Mouse (Mus musculus) ovary, postnatal 14 days (tissue): ENCODE data around the gene Otx2.

Source experiments
- DNase-seq: peaks from one replicate; pipeline ENCODE4 v3.0.0; 2022; ENCODE audit warnings: low spot score

The Otx2 gene

GRCm38 (mm10) chr14:48673541-48673940, at the start of gene Otx2:
Otx2 (minus strand) TSS chr14:48673819.
- DNase-seq: no peak

DNA sequence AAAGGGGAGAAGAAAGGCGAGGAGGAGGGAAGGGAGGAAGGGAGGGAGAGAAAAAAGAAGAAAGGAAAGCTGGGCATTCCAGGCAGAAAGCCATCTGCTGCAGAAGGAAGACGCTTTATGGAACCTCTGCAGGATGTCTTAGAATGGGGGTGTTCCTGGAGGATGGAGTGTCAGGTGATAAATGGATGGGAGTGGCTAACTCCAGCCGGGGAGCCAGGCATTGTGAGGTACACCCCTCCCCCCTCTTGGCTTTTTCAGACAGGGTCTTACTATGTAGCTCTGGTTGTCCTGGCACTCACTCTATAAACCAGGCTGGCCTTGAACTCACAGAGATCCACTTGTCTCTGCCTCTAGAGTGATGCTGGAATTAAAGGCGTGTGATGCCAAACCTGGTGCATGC, 49.1 kb upstream of the Otx2 start:
- no peak for DNase-seq

DNA sequence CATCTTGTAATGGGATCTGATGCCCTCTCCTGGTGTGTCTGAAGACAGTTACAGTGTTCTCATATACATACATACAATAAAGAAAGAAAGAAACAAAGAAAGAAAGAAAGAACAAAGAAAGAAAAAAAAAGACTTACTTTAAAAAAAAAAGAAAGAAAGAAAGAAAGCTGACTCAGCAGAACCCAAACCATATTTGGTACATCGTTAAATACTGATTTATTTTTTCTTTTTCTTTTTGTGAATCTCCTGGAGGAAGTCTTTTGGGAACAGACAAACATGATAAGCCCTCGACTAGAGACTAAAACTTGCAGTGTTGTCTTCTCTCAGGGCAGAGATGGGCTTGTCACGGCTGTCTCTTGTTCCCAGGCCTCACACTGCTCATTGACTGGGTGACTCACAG, 45.7 kb upstream of the Otx2 start:
- no peak for DNase-seq

DNA sequence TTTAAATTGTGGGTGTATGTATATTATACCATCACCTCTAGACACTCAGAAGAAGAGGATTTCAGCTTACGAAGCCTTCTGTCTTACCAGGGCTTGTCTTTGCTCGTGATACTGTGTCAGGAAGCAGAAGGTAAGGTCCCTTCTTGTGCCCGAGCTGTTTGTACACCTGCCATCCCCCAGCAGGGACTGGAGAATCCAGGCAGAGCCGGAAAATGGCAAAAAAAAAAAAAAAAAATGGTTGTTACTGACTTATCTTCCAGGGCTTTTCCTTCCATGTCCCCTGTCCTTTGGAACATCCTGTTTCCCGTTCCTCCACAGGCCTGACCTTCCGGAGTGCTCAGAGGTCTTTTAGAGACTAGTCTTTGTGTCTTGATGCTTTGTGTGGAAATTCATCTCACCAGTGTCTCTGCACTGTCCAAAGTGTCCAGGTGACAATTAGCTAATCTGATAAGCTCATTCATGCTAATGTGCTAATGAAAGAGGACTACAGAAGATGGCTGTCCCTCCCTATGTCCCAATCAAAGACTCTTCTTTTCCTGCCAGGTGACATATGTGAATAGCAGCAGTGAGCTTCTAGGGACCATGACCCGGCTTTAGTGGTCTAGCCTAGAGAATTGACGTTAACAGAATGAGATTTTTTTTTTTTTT, 44.1 kb upstream of the Otx2 start:
- DNase-seq: no peak

DNA sequence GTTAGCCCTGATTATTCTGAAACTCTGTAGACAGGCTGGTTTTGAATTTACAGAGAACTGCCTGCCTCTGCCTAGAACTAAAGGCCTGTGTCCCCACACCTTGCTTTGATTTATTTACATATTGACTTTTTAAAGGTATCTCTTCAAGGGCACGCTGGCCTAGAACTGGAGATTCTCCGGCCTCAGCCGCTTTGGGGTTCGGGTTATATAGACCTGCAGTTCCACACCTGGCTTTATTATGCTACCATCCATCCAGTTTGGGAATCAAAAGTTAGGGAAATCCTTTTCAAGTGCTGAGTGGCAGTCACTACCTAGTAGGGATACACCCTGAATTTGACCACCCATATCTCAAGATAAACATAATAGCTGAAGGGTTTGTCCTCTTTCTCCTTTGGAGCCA, 42.8 kb upstream of the Otx2 start:
- DNase-seq: no peak

DNA sequence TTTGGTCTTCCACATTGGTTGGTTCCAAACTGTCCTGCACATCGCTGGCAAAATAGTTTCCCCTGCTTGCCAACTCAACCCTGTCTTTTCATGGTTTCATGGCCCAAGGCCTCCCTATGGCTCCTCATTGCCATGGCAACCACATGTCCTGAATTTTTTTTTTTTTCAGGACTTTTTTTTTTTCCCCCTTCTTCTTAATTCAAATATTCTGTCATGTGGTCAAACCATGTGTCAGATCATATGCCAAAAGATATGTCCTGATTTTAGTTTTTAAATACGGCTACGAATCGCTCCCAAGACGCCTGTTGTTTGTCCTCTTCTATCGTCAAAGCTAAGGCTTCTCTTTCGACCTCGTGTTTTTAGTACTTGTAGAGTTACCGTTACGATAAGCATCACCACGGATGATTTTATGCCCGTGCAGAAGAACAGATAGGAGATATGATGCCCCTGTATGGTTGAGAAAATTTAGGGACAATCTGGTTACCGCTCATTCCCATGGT, 37.3 kb upstream of the Otx2 start:
- no peak for DNase-seq

DNA sequence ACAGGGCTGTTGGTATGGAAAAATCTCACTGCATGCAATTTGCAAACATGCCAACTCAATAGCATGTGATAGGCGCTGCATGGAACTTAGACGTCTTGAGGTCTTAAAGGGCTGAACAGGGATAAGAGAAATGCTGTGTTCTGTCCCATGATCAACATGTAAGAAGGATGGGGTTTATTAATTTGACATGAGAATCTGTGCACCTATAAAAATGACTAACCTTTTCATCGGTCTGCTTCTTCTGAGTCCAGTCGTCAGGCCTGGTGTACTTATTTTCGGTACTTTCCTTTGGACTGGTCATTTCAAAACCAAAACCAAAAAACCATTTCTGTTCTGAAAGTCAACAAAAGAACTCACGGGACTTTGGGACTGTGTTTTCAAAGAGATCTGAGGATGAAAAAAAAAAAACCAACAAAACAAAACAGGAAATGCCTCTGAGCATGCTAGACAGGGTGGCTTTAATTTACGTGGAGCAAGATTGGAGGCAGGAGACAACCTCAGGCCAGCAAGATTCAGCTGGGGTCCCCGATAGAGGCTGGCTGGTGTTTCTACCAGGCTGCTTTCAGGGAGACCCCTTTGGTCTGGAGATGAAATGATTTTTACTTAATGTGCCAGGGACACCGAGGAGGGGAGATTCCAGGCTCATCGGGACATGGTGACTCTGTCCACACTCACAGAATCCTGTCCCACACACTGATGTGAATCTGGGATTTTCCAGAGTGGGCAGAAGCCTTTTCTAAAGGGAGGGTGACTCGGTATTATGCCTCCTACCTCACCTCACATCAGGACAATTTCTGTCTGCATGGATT, 36.6 kb upstream of the Otx2 start:
- DNase-seq: no peak

DNA sequence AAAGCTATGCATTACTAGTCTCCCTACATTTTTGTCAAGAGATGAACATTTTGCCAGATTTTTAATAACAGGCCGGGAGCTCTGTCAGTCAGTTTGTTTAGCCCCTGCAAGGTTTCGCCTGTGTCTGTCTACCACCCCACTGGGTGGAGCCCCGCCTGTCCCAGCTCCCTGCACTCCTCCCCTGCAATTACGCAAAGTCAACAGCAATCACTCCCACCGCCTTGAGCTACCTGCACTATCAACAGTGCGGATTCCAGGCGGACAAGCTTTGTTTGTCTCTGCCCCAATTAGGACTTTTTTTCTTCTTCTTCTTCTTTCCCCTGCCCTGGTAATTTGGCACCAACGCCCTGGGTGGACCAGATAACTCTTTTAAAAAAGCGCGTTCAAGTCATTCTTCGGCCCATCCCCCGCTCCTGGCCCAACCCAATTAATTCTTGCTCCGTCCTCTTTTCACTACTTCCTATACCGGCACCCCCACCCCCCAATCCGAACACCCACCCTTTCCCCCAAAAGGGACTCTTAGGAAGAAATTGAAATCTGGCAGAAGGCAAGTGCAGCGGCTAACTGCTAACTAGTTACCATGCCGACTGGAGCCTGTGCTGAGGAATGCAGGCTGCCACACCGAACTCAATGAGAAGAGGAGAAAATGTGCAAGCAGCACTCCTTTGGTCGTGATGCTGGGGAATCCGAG, 35.9 kb upstream of the Otx2 start:
- no peak for DNase-seq

GRCm38 (mm10) chr14:48707844-48708383, 34.3 kb upstream of the Otx2 start:
- DNase-seq: no peak

DNA sequence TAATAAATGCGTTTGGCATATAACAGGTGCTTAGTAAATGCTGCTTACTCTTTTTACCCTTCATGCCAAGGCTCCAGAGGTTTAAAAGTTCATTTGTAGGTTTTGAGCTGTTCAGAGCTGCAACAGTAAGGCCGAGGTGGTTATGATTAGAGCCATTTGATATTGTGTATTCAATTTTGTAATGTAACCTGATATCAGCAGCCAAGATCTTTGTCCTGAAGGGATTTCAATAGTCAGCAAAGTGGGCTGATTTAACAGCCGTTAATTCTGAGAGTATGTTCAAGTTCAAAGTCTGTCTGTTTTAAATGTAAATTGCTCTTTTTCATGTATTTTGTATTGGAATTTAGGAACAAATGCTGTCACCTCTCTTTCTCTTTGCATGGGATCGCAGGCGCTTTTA, 33.8 kb upstream of the Otx2 start:
- DNase-seq: no peak

GRCm38 (mm10) chr14:48700790-48701370, 27.3 kb upstream of the Otx2 start:
- no peak for DNase-seq

GRCm38 (mm10) chr14:48679590-48679989, 6.0 kb upstream of the Otx2 start:
- DNase-seq: no peak

DNA sequence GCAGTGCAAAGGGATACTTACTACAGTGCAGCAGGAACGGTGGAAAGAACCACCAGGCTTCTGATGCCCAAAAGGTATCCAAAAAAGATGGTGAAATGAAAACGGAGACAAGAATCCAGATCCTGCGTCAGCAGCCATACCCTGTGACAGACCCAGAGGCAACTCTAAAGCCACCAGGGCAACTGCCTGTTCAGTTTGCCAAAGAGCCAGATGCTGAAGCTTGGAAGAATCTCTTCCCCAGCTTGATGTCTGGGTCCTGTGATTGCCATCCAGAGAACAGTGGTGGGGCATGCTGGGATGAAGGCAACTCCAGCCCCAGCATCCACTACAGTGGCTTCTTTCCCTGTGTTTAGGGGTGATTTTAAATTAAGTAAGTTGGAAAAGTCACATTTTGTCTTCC, 5.1 kb upstream of the Otx2 start:
- no peak for DNase-seq

DNA sequence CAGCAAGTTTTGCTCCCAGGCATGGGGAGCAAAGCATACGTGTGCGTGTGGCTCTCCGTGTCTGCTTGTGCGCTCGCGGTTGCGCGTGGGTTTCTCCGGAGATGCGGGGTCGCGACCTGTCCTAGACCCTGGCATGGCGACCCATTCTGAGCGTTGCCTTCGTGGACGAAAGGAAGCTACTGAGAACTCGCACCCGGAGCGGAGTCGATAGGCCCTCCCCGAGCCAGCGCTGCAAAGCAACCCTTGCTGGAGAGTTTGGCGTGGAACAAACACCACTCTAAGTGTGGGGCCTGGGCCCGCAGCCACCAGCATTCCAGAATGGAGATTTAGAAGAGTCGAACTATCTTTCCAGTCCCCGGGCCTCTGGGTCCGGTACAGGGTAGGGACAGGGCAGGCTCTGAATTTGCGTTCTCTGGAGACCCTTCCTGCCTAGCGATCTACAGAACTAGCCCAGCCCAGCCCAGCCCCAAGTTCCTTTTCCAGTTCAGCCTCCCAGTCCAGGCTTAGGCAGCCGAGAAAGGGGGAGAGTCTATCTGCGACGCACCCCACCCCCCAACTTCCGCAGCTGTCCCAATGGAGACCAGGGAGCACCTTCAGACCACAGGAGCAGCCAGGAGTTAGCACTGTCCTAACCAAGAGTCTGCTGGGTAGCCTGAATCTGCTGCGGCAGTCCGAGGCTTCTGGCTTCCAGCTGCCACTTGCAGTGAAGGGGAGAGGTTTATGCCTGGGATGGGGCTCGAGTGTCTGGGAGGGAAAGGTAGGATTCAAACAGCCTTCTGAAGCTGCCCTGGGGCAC, 615 bp upstream of the Otx2 start:
- DNase-seq: no peak

- no peak for DNase-seq
Measured at GRCm38 (mm10) chr14:48672611-48673176, 925 bp downstream of the Otx2 start.

- no peak for DNase-seq
Measured at GRCm38 (mm10) chr14:48671480-48672240, 2.0 kb downstream of the Otx2 start.

- DNase-seq: no peak
Measured at GRCm38 (mm10) chr14:48670761-48671479, 2.7 kb downstream of the Otx2 start.

DNA sequence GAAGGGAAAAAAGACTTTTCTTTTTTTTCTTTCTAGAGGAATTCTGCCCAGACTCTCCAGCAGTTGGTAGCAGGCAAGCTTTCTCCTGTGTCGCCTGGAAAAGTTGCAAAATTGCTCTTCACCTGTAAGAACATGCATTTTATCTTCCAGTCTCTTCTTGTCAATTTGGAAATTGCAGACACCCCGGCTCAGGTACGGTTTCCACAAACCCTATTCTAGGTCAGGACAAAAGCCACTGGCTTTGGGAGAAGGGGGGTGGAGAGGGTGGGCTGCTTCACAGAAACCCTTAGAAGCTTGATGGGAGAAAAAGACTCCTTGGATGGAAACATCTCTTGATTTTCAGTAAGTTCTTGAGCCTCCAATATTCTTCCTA, 3.4 kb downstream of the Otx2 start:
- DNase-seq: no peak

DNA sequence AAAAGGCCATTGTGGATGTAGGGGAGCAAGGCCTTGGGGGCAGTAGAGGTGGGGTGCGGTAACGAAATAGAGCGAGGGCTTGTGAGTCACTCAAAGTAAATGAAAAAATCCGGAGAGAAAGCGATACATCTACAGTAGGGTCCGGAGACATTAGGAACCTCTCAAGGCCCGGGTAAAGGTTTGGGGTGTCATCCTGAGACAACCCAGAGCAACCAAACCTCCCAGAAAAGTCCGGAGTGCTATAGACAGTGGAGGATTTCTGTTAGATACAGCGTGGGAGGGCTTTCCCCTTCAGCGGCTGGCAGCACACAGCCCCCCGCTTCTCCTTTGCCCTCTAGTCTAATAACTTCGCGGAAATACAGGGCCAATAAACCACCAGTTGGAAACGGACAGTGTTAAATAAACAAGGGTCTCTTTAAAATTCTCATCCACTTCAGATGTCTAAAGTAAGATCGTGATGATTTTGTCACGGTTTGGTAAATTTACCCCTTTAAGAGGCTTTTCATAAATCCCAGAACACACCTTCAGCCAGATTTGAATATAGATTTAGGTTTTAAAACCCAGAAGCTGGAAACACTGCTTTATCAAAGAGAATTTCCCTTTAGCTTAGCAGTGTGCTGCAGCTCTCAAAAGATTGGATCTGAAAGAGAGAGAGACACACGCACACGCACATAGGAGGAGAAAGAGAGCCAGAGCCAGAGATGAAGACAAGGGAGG, 3.9 kb downstream of the Otx2 start:
- no peak for DNase-seq
